Mouse (Mus musculus) limb, embryonic 12.5 days (tissue): Measurements from ENCODE around the gene Krtap4-7. TPM values are rescaled to one million over a fixed set of nuclear protein-coding genes. Genes with fewer than 3 reads are reported as not detected.
"Not testable (repeated sequence)": the region's sequence is repeated elsewhere in the genome, so short reads cannot be mapped to it uniquely, and the experiment has no call there.

Experiments used
- ATAC-seq: fragments of 200-750 bp; cut with Nextera tagmentation; 2 replicates; pipeline ENCODE4 v1.8.0; 2017; ENCODE audit warnings: low read depth, moderate TSS enrichment; ENCODE audit not compliant: insufficient number of reproducible peaks, insufficient read depth, low FRiP score, low TSS enrichment
- H3K27ac ChIP-seq: fragments of 300-500 bp; sonication (generic); 2 replicates; pipeline ENCODE4 v1.5.1; 2016; ENCODE audit warnings: mild to moderate bottlenecking, moderate library complexity
- H3K27me3 ChIP-seq: fragments of 300-500 bp; sonication (generic); 2 replicates; pipeline ENCODE4 v1.6.1; 2016; ENCODE audit warnings: mild to moderate bottlenecking, moderate library complexity
- H3K36me3 ChIP-seq: fragments of 300-500 bp; sonication (generic); 2 replicates; pipeline ENCODE4 v1.6.1; 2016; ENCODE audit warnings: mild to moderate bottlenecking, moderate library complexity
- H3K4me1 ChIP-seq: fragments of 300-500 bp; sonication (generic); replicated peaks from 2 replicates; pipeline ENCODE4 v1.6.1; 2016
- H3K4me2 ChIP-seq: fragments of 300-500 bp; sonication (generic); 2 replicates; pipeline ENCODE4 v1.6.1; 2016; ENCODE audit warnings: mild to moderate bottlenecking, moderate library complexity
- H3K4me3 ChIP-seq: fragments of 300-500 bp; sonication (generic); replicated peaks from 2 replicates; pipeline ENCODE4 v1.5.1; 2016; ENCODE audit warnings: mild to moderate bottlenecking
- H3K9ac ChIP-seq: fragments of 300-500 bp; sonication (generic); replicated peaks from 2 replicates; pipeline ENCODE4 v1.6.1; 2016; ENCODE audit warnings: mild to moderate bottlenecking, moderate library complexity
- H3K9me3 ChIP-seq: fragments of 300-500 bp; sonication (generic); 2 replicates; pipeline ENCODE4 v1.6.1; 2016; ENCODE audit warnings: mild to moderate bottlenecking, moderate library complexity
- WGBS: fragments of 180-500 bp; shearing (Covaris S2); methylation state at CpG from one replicate; pipeline ENCODE4 v1.1.7; 2016; 5-methylcytosine and 5-hydroxymethylcytosine counted together
- polyA plus RNA-seq: library from polyadenylated mRNA; unstranded; fragments of >200 nt; fragmentation: Nextera tagmentation; extraction: Ambion mirVana; gene quantifications from 2 replicates; pipeline ENCODE4 v1.2.1, GENCODE M21; 2016

The Krtap4-7 gene
- polyA plus RNA-seq, 1 experiment from 2014 or later: not detected

DNA sequence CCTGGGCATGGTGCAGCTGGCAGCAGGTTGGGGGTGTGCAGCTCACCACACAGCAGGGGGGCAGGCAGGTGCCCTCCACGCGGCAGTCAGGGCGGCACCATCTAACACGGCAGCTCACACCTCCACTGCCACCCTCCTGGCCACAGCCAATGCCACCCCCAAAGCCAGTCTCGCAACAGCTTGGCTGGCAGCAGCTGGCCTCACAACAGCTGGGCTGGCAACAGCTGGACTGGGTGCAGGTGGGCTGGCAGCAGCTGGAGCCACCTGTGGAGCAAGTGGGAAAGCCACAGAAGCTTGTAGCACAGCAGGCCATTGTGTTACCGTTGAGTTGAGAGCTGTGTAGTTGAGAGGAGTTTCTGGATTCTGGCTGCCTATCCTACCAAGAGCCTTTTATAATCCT is 46.1 kb downstream of the Krtap4-7 start, which contains the start of gene Krtap9-3:
Gene Krtap9-3, minus strand, starts transcription at position 364 of the 400 bp plus-strand sequence.
- H3K4me3 ChIP-seq, H3K36me3 ChIP-seq, H3K9ac ChIP-seq, H3K27me3 ChIP-seq, ATAC-seq, H3K27ac ChIP-seq, H3K4me2 ChIP-seq, H3K4me1 ChIP-seq, H3K9me3 ChIP-seq: not testable (repeated sequence)
- WGBS: 84% methylated on average over 6 of the region's 6 CpGs

Other genes with a start within 250 kb of the Krtap4-7 start
- gene Krt12, start 221.8 kb downstream of the Krtap4-7 start, polyA plus RNA-seq: not detected in 2 replicates
- gene Krt20, start 205.9 kb downstream of the Krtap4-7 start, polyA plus RNA-seq: 0.18 and 0.42 TPM in 2 replicates
- 0.18 and 0.26 TPM in 2 replicates for gene Krt23, start 151.0 kb downstream of the Krtap4-7 start, polyA plus RNA-seq
- gene Krt39, start 122.8 kb downstream of the Krtap4-7 start, polyA plus RNA-seq: not detected in 2 replicates
- not detected in 2 replicates for gene Krt40, start 100.9 kb downstream of the Krtap4-7 start, polyA plus RNA-seq
- not detected in 2 replicates for gene Krtap3-3, start 93.2 kb downstream of the Krtap4-7 start, polyA plus RNA-seq
- gene Krtap3-2, start 87.2 kb downstream of the Krtap4-7 start, polyA plus RNA-seq: not detected in 2 replicates
- not detected in 2 replicates for gene Gm11939, start 84.6 kb downstream of the Krtap4-7 start, polyA plus RNA-seq
- not detected in 2 replicates for gene Krtap3-1, start 77.5 kb downstream of the Krtap4-7 start, polyA plus RNA-seq
- gene Krtap1-5, start 63.1 kb downstream of the Krtap4-7 start, polyA plus RNA-seq: not detected in 2 replicates
- not detected in 2 replicates for gene Krtap1-4, start 60.4 kb downstream of the Krtap4-7 start, polyA plus RNA-seq
- gene Krtap1-3, start 52.8 kb downstream of the Krtap4-7 start, polyA plus RNA-seq: not detected in 2 replicates
- gene Krtap9-3, start 46.0 kb downstream of the Krtap4-7 start, polyA plus RNA-seq: not detected in 2 replicates
- not detected in 2 replicates for gene Gm11938, start 40.8 kb downstream of the Krtap4-7 start, polyA plus RNA-seq
- gene Gm11937, start 33.9 kb downstream of the Krtap4-7 start, polyA plus RNA-seq: not detected in 2 replicates
- gene Krtap2-4, start 29.2 kb downstream of the Krtap4-7 start, polyA plus RNA-seq: not detected in 2 replicates
- not detected in 2 replicates for gene Gm11562, start 23.7 kb downstream of the Krtap4-7 start, polyA plus RNA-seq
- gene Krtap4-1, start 15.9 kb downstream of the Krtap4-7 start, polyA plus RNA-seq: not detected in 2 replicates
- not detected in 2 replicates for gene Krtap4-2, start 9.0 kb downstream of the Krtap4-7 start, polyA plus RNA-seq
- gene Gm11555, start 6.1 kb upstream of the Krtap4-7 start, polyA plus RNA-seq: not detected in 2 replicates
- not detected in 2 replicates for gene Gm11563, start 14.9 kb upstream of the Krtap4-7 start, polyA plus RNA-seq
- not detected in 2 replicates for gene Krtap4-6, start 21.9 kb upstream of the Krtap4-7 start, polyA plus RNA-seq
- gene Gm14190, start 46.7 kb upstream of the Krtap4-7 start, polyA plus RNA-seq: not detected in 2 replicates
- not detected in 2 replicates for gene Gm14180, start 90.2 kb upstream of the Krtap4-7 start, polyA plus RNA-seq
- not detected in 2 replicates for gene Gm11595, start 128.8 kb upstream of the Krtap4-7 start, polyA plus RNA-seq
- gene Krtap4-8, start 136.6 kb upstream of the Krtap4-7 start, polyA plus RNA-seq: not detected in 2 replicates
- not detected in 2 replicates for gene Krtap4-9, start 141.1 kb upstream of the Krtap4-7 start, polyA plus RNA-seq
- gene Gm11596, start 149.4 kb upstream of the Krtap4-7 start, polyA plus RNA-seq: not detected in 2 replicates
- not detected in 2 replicates for gene Gm11569, start 154.8 kb upstream of the Krtap4-7 start, polyA plus RNA-seq
- not detected in 2 replicates for gene Gm11554, start 160.4 kb upstream of the Krtap4-7 start, polyA plus RNA-seq
- gene Krtap4-13, start 165.8 kb upstream of the Krtap4-7 start, polyA plus RNA-seq: not detected in 2 replicates
- gene Gm11564, start 171.6 kb upstream of the Krtap4-7 start, polyA plus RNA-seq: not detected in 2 replicates
- not detected in 2 replicates for gene 2300003K06Rik, start 194.0 kb upstream of the Krtap4-7 start, polyA plus RNA-seq
- not detected in 2 replicates for gene Krtap4-16, start 207.5 kb upstream of the Krtap4-7 start, polyA plus RNA-seq
- gene Gm11568, start 213.8 kb upstream of the Krtap4-7 start, polyA plus RNA-seq: not detected in 2 replicates
- not detected in 2 replicates for gene Gm11559, start 220.4 kb upstream of the Krtap4-7 start, polyA plus RNA-seq
- gene Krtap9-1, start 229.3 kb upstream of the Krtap4-7 start, polyA plus RNA-seq: not detected in 2 replicates
- gene Gm11567, start 235.1 kb upstream of the Krtap4-7 start, polyA plus RNA-seq: not detected in 2 replicates